Mouse (Mus musculus) heart, embryonic 12.5 days (tissue): ENCODE data around the gene Tubgcp4. TPM values are rescaled to one million over a fixed set of nuclear protein-coding genes. Genes with fewer than 3 reads are reported as not detected.
A peak's percentile ranks its signal among the peaks of the same experiment; 100 is the strongest.

ENCODE experiments used
- ATAC-seq: fragments of 200-750 bp; cut with Nextera tagmentation; 2 replicates; pipeline ENCODE4 v1.8.0; 2017; ENCODE audit warnings: moderate TSS enrichment, moderate library complexity; ENCODE audit not compliant: insufficient number of reproducible peaks, low FRiP score
- H3K27ac ChIP-seq: fragments of 300-500 bp; sonication (generic); 2 replicates; pipeline ENCODE4 v1.5.1; 2016; ENCODE audit warnings: mild to moderate bottlenecking, moderate library complexity; ENCODE audit not compliant: poor library complexity, severe bottlenecking
- H3K27me3 ChIP-seq: fragments of 300-500 bp; sonication (generic); replicated peaks from 2 replicates; pipeline ENCODE4 v1.6.1; 2016; ENCODE audit warnings: mild to moderate bottlenecking, moderate library complexity
- H3K36me3 ChIP-seq: fragments of 300-500 bp; sonication (generic); 2 replicates; pipeline ENCODE4 v1.6.1; 2016; ENCODE audit warnings: mild to moderate bottlenecking, moderate library complexity
- H3K4me1 ChIP-seq: fragments of 300-500 bp; sonication (generic); replicated peaks from 2 replicates; pipeline ENCODE4 v1.6.1; 2016; ENCODE audit warnings: mild to moderate bottlenecking
- H3K4me2 ChIP-seq: fragments of 300-500 bp; sonication (generic); 2 replicates; pipeline ENCODE4 v1.6.1; 2016; ENCODE audit warnings: mild to moderate bottlenecking, moderate library complexity
- H3K4me3 ChIP-seq: fragments of 300-500 bp; sonication (generic); 2 replicates; pipeline ENCODE4 v1.5.1; 2016; ENCODE audit warnings: mild to moderate bottlenecking
- H3K9ac ChIP-seq: fragments of 300-500 bp; sonication (generic); 2 replicates; pipeline ENCODE4 v1.6.1; 2016; ENCODE audit warnings: mild to moderate bottlenecking, moderate library complexity
- H3K9me3 ChIP-seq: fragments of 300-500 bp; sonication (generic); replicated peaks from 2 replicates; pipeline ENCODE4 v1.6.1; 2016; ENCODE audit warnings: mild to moderate bottlenecking, moderate library complexity
- WGBS: fragments of 180-500 bp; shearing (Covaris S2); methylation state at CpG from one replicate; pipeline ENCODE4 v1.1.7; 2016; 5-methylcytosine and 5-hydroxymethylcytosine counted together
- polyA plus RNA-seq: library from polyadenylated mRNA; unstranded; fragments of >200 nt; fragmentation: Nextera tagmentation; extraction: Ambion mirVana; gene quantifications from 2 replicates; pipeline ENCODE4 v1.2.1, GENCODE M21; 2016

Gene Tubgcp4
- polyA plus RNA-seq, 1 experiment from 2014 or later: 45.2 TPM

DNA sequence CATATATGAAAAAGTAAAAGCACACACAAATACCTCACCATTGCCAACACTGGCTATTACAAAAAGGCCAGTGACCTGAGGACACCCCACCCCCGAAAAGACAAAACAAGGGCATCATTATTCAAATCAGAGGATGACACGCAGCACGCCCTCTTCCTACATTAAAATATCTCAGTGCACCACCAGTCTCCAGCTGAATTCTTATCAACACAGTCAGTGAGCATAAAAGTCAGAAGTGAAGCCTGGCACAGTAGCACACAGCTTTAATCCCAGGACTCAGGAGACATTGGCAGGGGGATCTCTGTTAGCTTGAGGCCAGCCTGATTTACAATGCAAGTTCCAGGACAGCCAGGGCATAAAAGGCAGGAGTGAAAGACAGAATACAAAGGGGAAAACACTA is 36.1 kb downstream of the Tubgcp4 start:
- Histone ChIP-seq H3K27me3 (no peaks in the 10 kb centered on the region), H3K9me3 (no peaks in the 10 kb centered on the region), H3K9ac (no peak overlapping the region), H3K4me2 (no peak overlapping the region), H3K4me3 (no peak overlapping the region), H3K36me3 (peaks cover 85% of the 10 kb centered on the region), H3K27ac (no peak overlapping the region), H3K4me1 (no peaks in the 10 kb centered on the region)
- no peak for ATAC-seq
- WGBS: 83% methylated on average over 3 of the region's 3 CpGs

DNA sequence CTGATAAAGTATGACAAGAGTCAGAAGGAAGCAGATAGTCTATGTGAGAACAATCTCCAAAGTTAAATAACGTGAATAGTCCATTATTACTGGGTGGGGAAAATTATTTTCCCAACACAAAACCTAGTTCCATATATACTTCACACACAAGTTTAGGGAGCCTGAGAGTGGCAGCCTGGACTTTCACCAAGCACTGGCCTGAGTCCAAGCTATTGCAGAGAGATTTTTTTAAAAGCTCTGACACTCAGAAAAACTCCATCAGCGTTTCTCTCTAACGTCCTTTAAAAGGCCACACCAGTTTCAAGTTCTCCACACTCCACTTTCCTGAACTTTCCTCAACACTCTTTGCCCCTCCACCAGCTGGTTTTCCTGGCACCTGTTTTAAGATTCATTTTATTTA is 44.0 kb downstream of the Tubgcp4 start:
- no peak for ATAC-seq
- no peak overlapping the region for H3K4me3 ChIP-seq
- H3K27me3 ChIP-seq: no peaks in the 10 kb centered on the region
- H3K4me2 ChIP-seq: no peak overlapping the region
- no peaks in the 10 kb centered on the region for H3K4me1 ChIP-seq
- H3K9me3 ChIP-seq: no peaks in the 10 kb centered on the region
- peaks cover 78% of the 10 kb centered on the region for H3K36me3 ChIP-seq
- 84% methylated on average over 3 of the region's 3 CpGs for WGBS
- no peak overlapping the region for H3K27ac ChIP-seq
- no peak overlapping the region for H3K9ac ChIP-seq

DNA sequence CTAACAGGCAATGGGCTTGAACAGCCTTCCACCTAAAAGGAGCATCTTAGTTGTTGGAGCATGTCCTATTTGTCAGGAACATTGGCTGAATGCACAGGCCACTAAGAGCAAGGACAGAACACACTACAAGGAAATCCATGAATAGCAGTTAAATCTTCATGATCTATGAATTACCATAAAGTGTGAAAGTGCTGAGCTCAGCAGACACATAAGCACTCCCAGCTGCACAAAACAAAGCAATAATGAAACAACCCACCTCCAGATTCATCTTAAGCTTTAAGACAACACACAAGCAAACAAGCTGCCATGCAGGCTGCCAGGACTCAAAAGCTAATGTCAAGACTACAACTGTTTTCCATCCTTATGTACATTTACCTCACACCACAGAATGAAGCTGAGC is 48.7 kb downstream of the Tubgcp4 start:
- no peaks in the 10 kb centered on the region for H3K27me3 ChIP-seq
- no peak overlapping the region for H3K4me2 ChIP-seq
- no peak overlapping the region for H3K27ac ChIP-seq
- no peak overlapping the region for H3K9ac ChIP-seq
- H3K9me3 ChIP-seq: no peaks in the 10 kb centered on the region
- H3K4me1 ChIP-seq: no peaks in the 10 kb centered on the region
- no peak overlapping the region for H3K4me3 ChIP-seq
- ATAC-seq: no peak
- peaks cover 82% of the 10 kb centered on the region for H3K36me3 ChIP-seq

DNA sequence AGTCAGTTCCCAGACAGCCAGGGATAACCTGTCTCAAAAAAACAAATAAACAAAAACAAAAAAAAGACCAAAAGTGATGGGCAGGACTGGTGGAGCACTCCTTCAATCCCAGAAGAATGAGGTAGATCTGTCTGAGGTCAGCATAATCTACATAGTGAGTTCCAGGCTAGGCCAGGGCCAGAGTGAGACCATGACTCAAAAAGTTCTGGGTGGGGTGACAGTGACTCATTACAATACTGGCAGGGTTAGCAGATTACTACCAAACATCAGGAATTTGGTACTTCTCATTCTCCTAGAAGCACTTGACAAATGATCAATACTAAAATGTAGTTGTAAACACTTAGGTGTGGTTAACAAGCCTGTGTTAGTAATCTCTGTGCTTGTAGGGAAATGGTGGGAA is 49.5 kb downstream of the Tubgcp4 start:
- Histone ChIP-seq H3K36me3 (peaks cover 82% of the 10 kb centered on the region), H3K27me3 (no peaks in the 10 kb centered on the region), H3K4me1 (no peaks in the 10 kb centered on the region), H3K27ac (no peak overlapping the region), H3K4me3 (no peak overlapping the region), H3K9me3 (no peaks in the 10 kb centered on the region), H3K4me2 (no peak overlapping the region), H3K9ac (no peak overlapping the region)
- ATAC-seq: no peak

DNA sequence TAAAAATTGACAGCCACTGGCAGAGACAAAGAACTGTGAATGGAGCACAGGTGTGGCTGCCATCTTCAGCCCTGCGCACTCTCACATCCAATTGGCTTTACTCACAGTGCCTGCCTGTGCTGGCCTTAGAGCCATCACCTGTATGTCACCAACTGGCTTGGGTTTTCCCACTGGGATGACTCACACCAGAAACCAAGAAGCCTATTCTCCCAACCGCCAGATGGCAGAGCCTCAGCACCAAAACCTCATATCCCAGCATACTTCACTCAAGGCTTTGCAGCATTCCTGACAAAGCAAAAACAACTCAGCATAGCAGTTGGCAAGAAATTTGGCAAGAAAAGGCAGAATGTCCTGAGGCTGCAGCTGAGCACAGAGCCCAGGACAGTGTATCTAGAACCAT is 52.6 kb downstream of the Tubgcp4 start:
- H3K27ac ChIP-seq: no peak overlapping the region
- no peaks in the 10 kb centered on the region for H3K4me1 ChIP-seq
- no peak overlapping the region for H3K9ac ChIP-seq
- H3K27me3 ChIP-seq: no peaks in the 10 kb centered on the region
- H3K36me3 ChIP-seq: peaks cover 82% of the 10 kb centered on the region
- no peak overlapping the region for H3K4me2 ChIP-seq
- ATAC-seq: no peak
- H3K9me3 ChIP-seq: no peaks in the 10 kb centered on the region
- no peak overlapping the region for H3K4me3 ChIP-seq
- WGBS: 88% methylated on average over 2 of the region's 2 CpGs

GRCm38 (mm10) chr2:121228135-121228534 is 57.7 kb downstream of the Tubgcp4 start:
- H3K36me3 ChIP-seq: peaks cover 81% of the 10 kb centered on the region
- H3K9ac ChIP-seq: no peak overlapping the region
- no peaks in the 10 kb centered on the region for H3K27me3 ChIP-seq
- H3K4me3 ChIP-seq: no peak overlapping the region
- no peak overlapping the region for H3K27ac ChIP-seq
- WGBS: 85% methylated on average over 4 of the region's 4 CpGs
- H3K9me3 ChIP-seq: no peaks in the 10 kb centered on the region
- H3K4me1 ChIP-seq: no peaks in the 10 kb centered on the region
- H3K4me2 ChIP-seq: no peak overlapping the region
- ATAC-seq: no peak

- 47% methylated on average over 8 of the region's 8 CpGs for WGBS
- Histone ChIP-seq H3K9ac (no peak overlapping the region), H3K4me2 (peak overlapping the region; percentile 34; the same call in 1 of the 2 replicates), H3K9me3 (no peaks in the 10 kb centered on the region), H3K27ac (no peak overlapping the region), H3K36me3 (peaks cover 80% of the 10 kb centered on the region), H3K27me3 (no peaks in the 10 kb centered on the region), H3K4me3 (no peak overlapping the region), H3K4me1 (peaks cover 10% of the 10 kb centered on the region)
- peak; percentile 73; the same call in 1 of the 2 replicates for ATAC-seq
Observed at GRCm38 (mm10) chr2:121235460-121236072, 65.1 kb downstream of the Tubgcp4 start.

DNA sequence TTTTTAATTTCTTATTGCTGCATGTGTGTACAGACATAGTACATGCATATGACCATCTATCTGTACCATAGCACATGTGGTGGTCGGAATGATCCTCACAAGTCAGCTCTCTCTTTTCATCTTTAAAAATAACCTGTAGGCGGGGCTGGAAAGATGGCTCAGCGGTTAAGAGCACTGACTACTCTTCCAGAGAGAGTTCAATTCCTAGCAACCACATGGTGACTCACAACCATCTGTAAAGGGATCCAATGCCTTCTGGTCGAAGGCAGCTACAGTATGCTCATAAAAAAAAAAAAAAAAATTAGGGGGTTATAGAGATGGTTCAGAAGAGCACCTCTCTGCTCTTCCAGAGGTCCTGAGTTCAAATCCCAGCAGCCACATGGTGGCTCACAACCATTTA is 69.0 kb downstream of the Tubgcp4 start:
- no peak overlapping the region for H3K4me2 ChIP-seq
- no peaks in the 10 kb centered on the region for H3K9me3 ChIP-seq
- no peaks in the 10 kb centered on the region for H3K27me3 ChIP-seq
- no peak overlapping the region for H3K27ac ChIP-seq
- ATAC-seq: no peak
- WGBS: 73% methylated on average over 4 of the region's 4 CpGs
- peaks cover 78% of the 10 kb centered on the region for H3K36me3 ChIP-seq
- no peak overlapping the region for H3K4me3 ChIP-seq
- H3K4me1 ChIP-seq: peaks cover 10% of the 10 kb centered on the region
- no peak overlapping the region for H3K9ac ChIP-seq

DNA sequence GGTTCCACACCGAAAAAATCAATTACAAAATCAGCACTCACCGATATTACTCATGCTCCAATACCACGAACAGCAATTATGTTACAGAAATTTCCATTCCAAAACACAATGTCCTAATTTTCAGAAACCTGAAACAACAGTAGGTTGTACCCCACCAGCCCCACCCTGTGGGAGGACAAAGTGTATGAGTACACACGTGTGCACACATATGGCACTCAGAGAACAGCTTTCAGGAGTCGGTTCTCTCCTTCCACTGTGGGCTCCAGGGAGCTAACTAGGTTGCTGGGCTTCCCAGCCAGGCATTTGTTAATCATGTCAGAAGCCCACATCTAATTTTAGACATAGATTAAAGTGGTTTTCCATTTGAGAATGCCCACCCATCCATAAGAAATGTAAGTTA is 73.6 kb downstream of the Tubgcp4 start:
- no peak overlapping the region for H3K27ac ChIP-seq
- H3K36me3 ChIP-seq: peaks cover 81% of the 10 kb centered on the region
- no peak overlapping the region for H3K4me3 ChIP-seq
- H3K9me3 ChIP-seq: no peaks in the 10 kb centered on the region
- 91% methylated on average over 5 of the region's 5 CpGs for WGBS
- no peaks in the 10 kb centered on the region for H3K4me1 ChIP-seq
- H3K9ac ChIP-seq: no peak overlapping the region
- no peak for ATAC-seq
- H3K4me2 ChIP-seq: no peak overlapping the region
- no peaks in the 10 kb centered on the region for H3K27me3 ChIP-seq

Other genes starting within 250 kb of the Tubgcp4 start
- gene Ubr1, start 199.9 kb upstream of the Tubgcp4 start, polyA plus RNA-seq: 19.6 and 20.9 TPM in 2 replicates
- 2.0 and 2.8 TPM in 2 replicates for gene Tmem62, start 193.6 kb upstream of the Tubgcp4 start, polyA plus RNA-seq
- 38.1 and 38.5 TPM in 2 replicates for gene Ccndbp1, start 162.3 kb upstream of the Tubgcp4 start, polyA plus RNA-seq
- gene Epb42, start 133.6 kb upstream of the Tubgcp4 start, polyA plus RNA-seq: 17.9 and 18.2 TPM in 2 replicates
- gene Tgm5, start 84.8 kb upstream of the Tubgcp4 start, polyA plus RNA-seq: not detected in 2 replicates
- gene Tgm7, start 60.9 kb upstream of the Tubgcp4 start, polyA plus RNA-seq: not detected in 2 replicates
- gene Adal, start 30.2 kb upstream of the Tubgcp4 start, polyA plus RNA-seq: 13.5 and 13.7 TPM in 2 replicates
- 15.1 and 17.4 TPM in 2 replicates for gene Lcmt2, start 30.0 kb upstream of the Tubgcp4 start, polyA plus RNA-seq
- 6.8 and 7.9 TPM in 2 replicates for gene Zscan29, start 471 bp downstream of the Tubgcp4 start, polyA plus RNA-seq
- gene Trp53bp1, start 100.8 kb downstream of the Tubgcp4 start, polyA plus RNA-seq: 69.8 and 78.4 TPM in 2 replicates
- gene Map1a, start 118.9 kb downstream of the Tubgcp4 start, polyA plus RNA-seq: 4.7 TPM in 2 replicates
- 11.2 and 11.6 TPM in 2 replicates for gene Ppip5k1, start 184.7 kb downstream of the Tubgcp4 start, polyA plus RNA-seq
- gene Ckmt1, start 187.1 kb downstream of the Tubgcp4 start, polyA plus RNA-seq: 0.42 TPM in 1 of 2 replicates, not detected in the other
- not detected in 2 replicates for gene Strc, start 216.5 kb downstream of the Tubgcp4 start, polyA plus RNA-seq
- gene Pdia3, start 243.1 kb downstream of the Tubgcp4 start, polyA plus RNA-seq: 643 and 651 TPM in 2 replicates
- gene Catsper2, start 243.1 kb downstream of the Tubgcp4 start, polyA plus RNA-seq: 2.8 and 3.5 TPM in 2 replicates